Mouse (Mus musculus) kidney, adult 2 months (tissue): ENCODE measurements around the gene Wdr6.

Experiments
- CTCF ChIP-seq: fragments of 200-500 bp; conservative IDR thresholded peaks from 2 replicates; pipeline ENCODE4 v1.5.1; 2011; ENCODE audit warnings: low read depth, mild to moderate bottlenecking, control low read depth, low read length, moderate library complexity, mixed read lengths; ENCODE audit not compliant: insufficient read depth, insufficient read length
- POLR2A ChIP-seq: fragments of 200-500 bp; IDR thresholded peaks from one replicate; pipeline ENCODE4 v1.6.1; 2011; ENCODE audit warnings: low read depth, low read length, control low read depth

- TF ChIP-seq CTCF (no peak), POLR2A (no peak)
Observed at GRCm38 (mm10) chr9:108572321-108572720, 6.2 kb downstream of the Wdr6 start.
